Mouse (Mus musculus): ENCODE data around the gene 1600002K03Rik. TPM values are rescaled to one million over a fixed set of nuclear protein-coding genes. Genes with fewer than 3 reads are reported as not detected.
"Not testable (repeated sequence)": the region's sequence is repeated elsewhere in the genome, so short reads cannot be mapped to it uniquely, and the experiment has no call there.

1600002K03Rik gene
- polyA plus RNA-seq, 1 experiment from 2014 or later = 16.3 TPM

DNA sequence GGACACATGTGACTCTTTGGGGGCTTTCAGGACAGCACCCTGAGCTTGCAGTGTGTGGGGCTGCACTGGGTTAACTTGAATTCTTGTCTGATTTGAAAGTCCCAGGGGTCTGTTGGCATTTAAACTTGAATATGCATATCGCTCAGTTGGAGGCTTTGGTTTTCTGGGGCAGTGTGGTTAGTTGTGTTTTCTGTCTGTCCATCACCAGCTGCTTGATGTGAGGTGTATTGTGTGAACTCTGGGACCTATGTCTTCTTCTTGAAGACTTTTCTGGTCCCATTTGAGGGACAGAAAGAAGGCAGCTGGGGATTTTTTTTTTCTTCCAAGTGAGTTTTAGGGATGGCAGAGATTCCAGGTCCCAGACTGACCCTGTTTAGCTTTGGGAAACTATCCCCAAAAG lies 34.5 kb downstream of the 1600002K03Rik start:
- 59% methylated on average over 1 of the region's 1 CpGs for WGBS
- ATAC-seq (ENCODE audit: low read depth) = no peak
- Histone ChIP-seq H3K4me3 (no peak overlapping the region), H3K9ac (no peak overlapping the region), H3K27ac (replicated peaks) (no peak overlapping the region), H3K9me3 (no peaks in the 10 kb centered on the region), H3K4me1 (replicated peaks) (peaks cover 30% of the 10 kb centered on the region), H3K36me3 (no peaks in the 10 kb centered on the region), H3K4me2 (no peak overlapping the region), H3K27me3 (no peaks in the 10 kb centered on the region)

DNA sequence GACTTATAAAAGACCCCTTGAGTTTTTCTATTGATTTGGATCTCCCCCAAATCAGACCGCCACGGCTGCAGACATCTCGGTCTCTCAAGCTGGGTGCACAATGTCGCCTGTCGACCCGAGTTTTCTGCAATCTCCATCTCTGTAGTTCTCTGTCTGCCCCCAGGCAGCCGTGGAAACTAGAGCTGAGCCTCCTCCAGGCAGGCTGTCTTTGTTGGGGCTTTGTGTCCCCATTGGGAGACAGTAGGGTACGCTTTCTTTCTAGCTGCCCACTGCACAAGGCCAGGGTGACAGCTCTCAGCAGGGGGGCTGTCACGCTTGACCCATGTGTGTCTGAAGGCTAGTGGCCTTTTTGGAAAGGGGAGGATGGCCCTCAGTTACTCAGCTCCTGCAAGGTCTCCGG lies 34.9 kb downstream of the 1600002K03Rik start:
- H3K4me2 ChIP-seq = no peak overlapping the region

DNA sequence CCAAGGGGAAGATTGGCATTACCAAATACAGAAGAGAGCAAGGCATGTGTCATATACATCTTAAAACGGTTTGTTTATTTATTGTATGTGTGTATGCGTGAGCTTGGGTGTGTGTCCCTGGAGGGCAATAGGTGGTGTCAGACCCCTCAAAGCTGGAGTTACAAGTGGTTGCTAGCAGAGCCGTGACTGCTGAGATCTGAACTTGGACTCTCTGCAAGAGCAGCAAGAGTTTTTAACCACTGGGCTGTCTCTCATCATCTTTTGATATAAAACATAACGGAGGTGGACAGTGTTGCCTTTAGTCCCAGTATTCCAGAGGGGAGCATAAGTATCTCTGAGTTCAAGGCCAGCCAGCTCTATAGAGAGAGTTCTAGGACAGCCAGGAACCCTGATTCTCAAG lies 35.5 kb downstream of the 1600002K03Rik start:
- peak overlapping the region; percentile 53; the same call in 1 of the 2 replicates for H3K9ac ChIP-seq
- WGBS = 74% methylated on average over 4 of the region's 4 CpGs
- no peaks in the 10 kb centered on the region for H3K9me3 ChIP-seq
- peak overlapping the region; percentile 87 for H3K27ac ChIP-seq (replicated peaks)
- no peaks in the 10 kb centered on the region for H3K36me3 ChIP-seq
- H3K4me3 ChIP-seq = no peak overlapping the region
- no peak overlapping the region; the same call in 1 of the 2 replicates for H3K4me2 ChIP-seq
- no peaks in the 10 kb centered on the region for H3K27me3 ChIP-seq
- ATAC-seq (ENCODE audit: low read depth) = no peak
- peaks cover 30% of the 10 kb centered on the region for H3K4me1 ChIP-seq (replicated peaks)

More for the DNA sequence above, 34.9 kb downstream of the 1600002K03Rik start:
- Histone ChIP-seq H3K4me1 (replicated peaks) (peaks cover 30% of the 10 kb centered on the region), H3K27ac (replicated peaks) (0 out of 2 replicates have a peak overlapping the region, but pooled peaks have one; percentile 13), H3K9me3 (no peaks in the 10 kb centered on the region), H3K36me3 (no peaks in the 10 kb centered on the region), H3K27me3 (no peaks in the 10 kb centered on the region), H3K9ac (peak overlapping the region; percentile 6; the same call in 1 of the 2 replicates), H3K4me3 (no peak overlapping the region)
- 38% methylated on average over 10 of the region's 10 CpGs for WGBS
- no peak for ATAC-seq (ENCODE audit: low read depth)

DNA sequence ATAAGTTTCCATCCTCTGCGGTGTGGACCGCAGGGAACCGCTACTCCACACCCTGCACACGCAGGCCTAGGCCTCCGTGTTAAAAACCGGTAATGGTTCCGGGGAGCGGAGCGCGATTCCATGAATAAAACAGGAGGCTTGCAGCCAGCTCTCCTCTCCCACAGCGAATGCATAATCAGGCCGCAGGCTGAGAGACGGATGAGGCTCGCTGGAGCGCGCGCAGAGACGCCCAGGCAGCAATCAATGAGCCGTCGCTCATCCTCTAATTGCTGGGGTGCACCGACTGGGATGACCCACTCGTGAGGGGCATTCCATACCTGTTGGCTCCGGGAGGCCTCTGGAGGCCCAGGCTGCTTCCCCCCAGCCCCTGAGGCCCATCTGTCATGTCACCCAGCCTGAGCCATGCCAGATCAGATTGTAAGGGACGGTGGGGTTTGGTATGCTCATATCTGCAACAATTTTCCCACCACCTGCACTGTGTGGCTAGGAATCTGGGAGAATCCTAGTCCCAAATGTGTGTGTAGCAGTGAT lies 36.2 kb downstream of the 1600002K03Rik start:
- ATAC-seq (ENCODE audit: low read depth) = peak; percentile 74; the same call in 1 of the 2 replicates
- Histone ChIP-seq H3K4me3 (peak overlapping the region; percentile 8; the same call in 1 of the 2 replicates), H3K9ac (peak overlapping the region; percentile 53)

GRCm38 (mm10) chr10:80211547-80212103 lies 38.9 kb downstream of the 1600002K03Rik start:
- H3K9me3 ChIP-seq; H3K27ac ChIP-seq (replicated peaks); H3K4me3 ChIP-seq; H3K4me2 ChIP-seq; H3K9ac ChIP-seq; ATAC-seq (ENCODE audit: low read depth); H3K36me3 ChIP-seq; H3K27me3 ChIP-seq: not testable (repeated sequence)
- 72% methylated on average over 7 of the region's 7 CpGs for WGBS
- H3K4me1 ChIP-seq (replicated peaks) = peaks cover 36% of the 10 kb centered on the region

More for the DNA sequence above, 36.2 kb downstream of the 1600002K03Rik start:
- Histone ChIP-seq H3K27ac (replicated peaks) (peak overlapping the region; percentile 87), H3K4me2 (peak overlapping the region; percentile 46), H3K9me3 (no peaks in the 10 kb centered on the region), H3K4me1 (replicated peaks) (peaks cover 28% of the 10 kb centered on the region), H3K27me3 (no peaks in the 10 kb centered on the region), H3K36me3 (no peaks in the 10 kb centered on the region)
- WGBS = 3% methylated on average over 24 of the region's 24 CpGs

- Histone ChIP-seq H3K27ac (replicated peaks) (no peak overlapping the region; the same call in 1 of the 2 replicates), H3K4me1 (replicated peaks) (peaks cover 14% of the 10 kb centered on the region), H3K4me2 (no peak overlapping the region), H3K9me3 (no peaks in the 10 kb centered on the region), H3K36me3 (no peaks in the 10 kb centered on the region), H3K4me3 (no peak overlapping the region), H3K9ac (peak overlapping the region; percentile 35; the same call in 1 of the 2 replicates), H3K27me3 (no peaks in the 10 kb centered on the region)
- no peak for ATAC-seq (ENCODE audit: low read depth)
- 14% methylated on average over 16 of the region's 16 CpGs for WGBS
Observed at GRCm38 (mm10) chr10:80215048-80215772, 42.5 kb downstream of the 1600002K03Rik start.

GRCm38 (mm10) chr10:80220676-80221075 lies 47.9 kb downstream of the 1600002K03Rik start:
- peaks cover 7% of the 10 kb centered on the region; the same call in 1 of the 2 replicates for H3K4me1 ChIP-seq (replicated peaks)
- no peak overlapping the region for H3K4me3 ChIP-seq
- no peak for ATAC-seq (ENCODE audit: low read depth)
- no peak overlapping the region for H3K9ac ChIP-seq
- H3K36me3 ChIP-seq = no peaks in the 10 kb centered on the region
- H3K27me3 ChIP-seq = no peaks in the 10 kb centered on the region
- 29% methylated on average over 6 of the region's 9 CpGs for WGBS
- no peak overlapping the region for H3K27ac ChIP-seq (replicated peaks)
- H3K9me3 ChIP-seq = no peaks in the 10 kb centered on the region
- H3K4me2 ChIP-seq = no peak overlapping the region

DNA sequence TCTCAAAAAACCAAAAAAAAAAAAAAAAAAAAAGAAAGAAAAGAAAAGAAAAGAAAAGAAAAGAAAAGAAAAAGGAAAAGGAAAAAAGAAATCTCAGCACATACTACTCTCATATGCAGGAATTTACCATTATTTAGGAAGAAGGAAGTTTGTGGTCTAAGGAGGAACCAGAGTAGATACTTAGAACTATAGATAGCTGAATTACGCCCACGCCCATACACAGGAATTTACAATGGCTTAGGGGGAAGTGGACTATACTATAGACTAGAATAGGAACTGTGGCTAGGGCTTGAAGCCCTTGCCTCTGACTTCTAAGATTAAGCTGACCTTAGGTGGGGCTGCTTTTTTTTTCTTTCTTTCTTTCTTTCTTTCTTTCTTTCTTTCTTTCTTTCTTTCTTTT lies 50.4 kb downstream of the 1600002K03Rik start:
- H3K9me3 ChIP-seq; ATAC-seq (ENCODE audit: low read depth); H3K36me3 ChIP-seq; H3K27ac ChIP-seq (replicated peaks); H3K9ac ChIP-seq; H3K4me3 ChIP-seq; H3K4me2 ChIP-seq; H3K27me3 ChIP-seq: not testable (repeated sequence)
- H3K4me1 ChIP-seq (replicated peaks) = peaks cover 22% of the 10 kb centered on the region
- WGBS = 82% methylated on average over 2 of the region's 2 CpGs

Other genes starting within 250 kb of the 1600002K03Rik start
- 3.4 and 5.4 TPM in 2 replicates for gene Arid3a, start 245.9 kb upstream of the 1600002K03Rik start, polyA plus RNA-seq (2015; fragmentation: Nextera tagmentation; extraction: Ambion mirVana)
- 67.0 and 85.7 TPM in 2 replicates for gene Wdr18, start 212.8 kb upstream of the 1600002K03Rik start, polyA plus RNA-seq (2015; fragmentation: Nextera tagmentation; extraction: Ambion mirVana)
- gene Grin3b, start 202.2 kb upstream of the 1600002K03Rik start, polyA plus RNA-seq (2015; fragmentation: Nextera tagmentation; extraction: Ambion mirVana) = 0.58 and 0.61 TPM in 2 replicates
- 21.0 and 21.4 TPM in 2 replicates for gene Tmem259, start 188.6 kb upstream of the 1600002K03Rik start, polyA plus RNA-seq (2015; fragmentation: Nextera tagmentation; extraction: Ambion mirVana)
- 55.6 and 56.2 TPM in 2 replicates for gene Cnn2, start 184.4 kb upstream of the 1600002K03Rik start, polyA plus RNA-seq (2015; fragmentation: Nextera tagmentation; extraction: Ambion mirVana)
- 7.7 and 8.1 TPM in 2 replicates for gene Abca7, start 176.4 kb upstream of the 1600002K03Rik start, polyA plus RNA-seq (2015; fragmentation: Nextera tagmentation; extraction: Ambion mirVana)
- 2.4 and 2.9 TPM in 2 replicates for gene Arhgap45, start 156.3 kb upstream of the 1600002K03Rik start, polyA plus RNA-seq (2015; fragmentation: Nextera tagmentation; extraction: Ambion mirVana)
- gene Polr2e, start 133.1 kb upstream of the 1600002K03Rik start, polyA plus RNA-seq (2015; fragmentation: Nextera tagmentation; extraction: Ambion mirVana) = 141 and 153 TPM in 2 replicates
- 505 and 556 TPM in 2 replicates for gene Gpx4, start 125.8 kb upstream of the 1600002K03Rik start, polyA plus RNA-seq (2015; fragmentation: Nextera tagmentation; extraction: Ambion mirVana)
- gene Sbno2, start 67.4 kb upstream of the 1600002K03Rik start, polyA plus RNA-seq (2015; fragmentation: Nextera tagmentation; extraction: Ambion mirVana) = 12.9 and 13.0 TPM in 2 replicates
- 13.3 and 16.8 TPM in 2 replicates for gene Stk11, start 57.1 kb upstream of the 1600002K03Rik start, polyA plus RNA-seq (2015; fragmentation: Nextera tagmentation; extraction: Ambion mirVana)
- gene Atp5d, start 34.3 kb upstream of the 1600002K03Rik start, polyA plus RNA-seq (2015; fragmentation: Nextera tagmentation; extraction: Ambion mirVana) = 467 and 481 TPM in 2 replicates
- 53.9 and 55.1 TPM in 2 replicates for gene Cbarp, start 32.1 kb upstream of the 1600002K03Rik start, polyA plus RNA-seq (2015; fragmentation: Nextera tagmentation; extraction: Ambion mirVana)
- 31.0 and 35.8 TPM in 2 replicates for gene Midn, start 24.7 kb upstream of the 1600002K03Rik start, polyA plus RNA-seq (2015; fragmentation: Nextera tagmentation; extraction: Ambion mirVana)
- 325 and 351 TPM in 2 replicates for gene Cirbp, start 7.0 kb upstream of the 1600002K03Rik start, polyA plus RNA-seq (2015; fragmentation: Nextera tagmentation; extraction: Ambion mirVana)
- gene Efna2, start 6.5 kb downstream of the 1600002K03Rik start, polyA plus RNA-seq (2015; fragmentation: Nextera tagmentation; extraction: Ambion mirVana) = 34.0 and 34.8 TPM in 2 replicates
- 46.5 and 60.7 TPM in 2 replicates for gene Mum1, start 53.5 kb downstream of the 1600002K03Rik start, polyA plus RNA-seq (2015; fragmentation: Nextera tagmentation; extraction: Ambion mirVana)
- gene Ndufs7, start 76.2 kb downstream of the 1600002K03Rik start, polyA plus RNA-seq (2015; fragmentation: Nextera tagmentation; extraction: Ambion mirVana) = 250 and 275 TPM in 2 replicates
- gene Gamt, start 88.1 kb downstream of the 1600002K03Rik start, polyA plus RNA-seq (2015; fragmentation: Nextera tagmentation; extraction: Ambion mirVana) = 31.2 and 33.0 TPM in 2 replicates
- gene Dazap1, start 88.5 kb downstream of the 1600002K03Rik start, polyA plus RNA-seq (2015; fragmentation: Nextera tagmentation; extraction: Ambion mirVana) = 59.8 and 66.5 TPM in 2 replicates
- gene Rps15, start 119.5 kb downstream of the 1600002K03Rik start, polyA plus RNA-seq (2015; fragmentation: Nextera tagmentation; extraction: Ambion mirVana) = 573 and 601 TPM in 2 replicates
- 153 and 156 TPM in 2 replicates for gene Apc2, start 123.0 kb downstream of the 1600002K03Rik start, polyA plus RNA-seq (2015; fragmentation: Nextera tagmentation; extraction: Ambion mirVana)
- 27.9 and 30.7 TPM in 2 replicates for gene 2310011J03Rik, start 147.6 kb downstream of the 1600002K03Rik start, polyA plus RNA-seq (2015; fragmentation: Nextera tagmentation; extraction: Ambion mirVana)
- gene Pcsk4, start 156.6 kb downstream of the 1600002K03Rik start, polyA plus RNA-seq (2015; fragmentation: Nextera tagmentation; extraction: Ambion mirVana) = 2.9 and 3.6 TPM in 2 replicates
- gene Reep6, start 157.0 kb downstream of the 1600002K03Rik start, polyA plus RNA-seq (2015; fragmentation: Nextera tagmentation; extraction: Ambion mirVana) = 3.3 and 4.5 TPM in 2 replicates
- gene Adamtsl5, start 175.5 kb downstream of the 1600002K03Rik start, polyA plus RNA-seq (2015; fragmentation: Nextera tagmentation; extraction: Ambion mirVana) = 1.6 and 1.8 TPM in 2 replicates
- gene Plk5, start 183.5 kb downstream of the 1600002K03Rik start, polyA plus RNA-seq (2015; fragmentation: Nextera tagmentation; extraction: Ambion mirVana) = 1.0 and 1.5 TPM in 2 replicates
- 15.6 and 16.7 TPM in 2 replicates for gene Mex3d, start 214.7 kb downstream of the 1600002K03Rik start, polyA plus RNA-seq (2015; fragmentation: Nextera tagmentation; extraction: Ambion mirVana)
- 238 and 241 TPM in 2 replicates for gene Mbd3, start 226.6 kb downstream of the 1600002K03Rik start, polyA plus RNA-seq (2015; fragmentation: Nextera tagmentation; extraction: Ambion mirVana)
- 462 and 574 TPM in 2 replicates for gene Uqcr11, start 233.9 kb downstream of the 1600002K03Rik start, polyA plus RNA-seq (2015; fragmentation: Nextera tagmentation; extraction: Ambion mirVana)

Data from neural tube, embryonic 13.5 days (tissue).